In the genomic region with DNA sequence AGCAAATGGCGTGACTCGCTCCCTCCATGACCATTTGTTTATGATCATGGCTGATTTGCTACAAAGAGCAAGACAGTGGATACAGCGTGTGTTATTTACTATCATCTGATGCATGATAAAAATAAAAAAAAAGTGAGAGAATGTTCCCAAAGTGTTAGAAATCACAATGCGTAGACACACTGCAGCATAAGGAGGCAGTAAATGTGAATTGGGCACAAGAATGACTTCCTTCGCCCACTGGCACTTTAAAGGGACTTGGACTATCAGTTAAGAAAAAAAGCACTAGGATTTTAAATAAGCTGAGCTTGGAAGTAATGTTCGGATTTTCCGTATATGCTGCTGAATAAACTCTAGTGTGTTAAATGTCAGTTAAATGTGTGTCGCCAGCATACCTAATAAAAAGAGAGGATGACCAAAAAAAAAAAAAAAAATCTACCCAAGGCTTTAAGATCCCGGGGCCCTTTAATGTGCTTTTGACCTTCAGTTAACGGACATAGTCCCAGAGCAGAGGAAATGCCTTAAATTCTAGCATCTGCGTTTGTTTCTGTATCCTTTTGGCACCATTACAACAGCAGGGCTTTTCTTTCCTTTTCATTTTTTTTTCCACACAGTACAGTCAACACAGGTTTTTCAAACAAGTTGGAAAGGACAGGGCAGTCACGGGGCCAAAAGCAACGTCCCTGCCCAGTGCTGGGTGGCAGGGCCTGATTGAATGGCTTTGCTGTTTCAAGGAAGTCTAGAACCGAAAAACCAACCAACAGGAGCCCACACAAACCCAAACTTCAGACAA, we compare ENCODE assay signal across 10 mouse cellular contexts. TPM values are rescaled to one million over a fixed set of nuclear protein-coding genes. Genes with fewer than 3 reads are reported as not detected.
DNase-seq lines count a peak whose midpoint lies in the region; ATAC-seq lines count a peak whose summit lies in the region.
"Had no signal": no experiment of that assay in that cellular context is flagged by ENCODE, and none has a peak within 500 bp of the region (broad histone marks: within the 10 kb centered on the region; RNA-seq: fewer than 3 reads in every experiment).

No protein-coding gene starts in this region.

- 63% methylated on average over 14 of the region's 14 CpGs for WGBS in limb, embryonic 12.5 days
- 83% methylated on average over 14 of the region's 14 CpGs for WGBS in limb, embryonic 10.5 days
- WGBS in heart, embryonic 13.5 days: 64% methylated on average over 14 of the region's 14 CpGs
- WGBS in stomach, embryonic 16.5 days: 50% methylated on average over 14 of the region's 14 CpGs

- H3K9me3 ChIP-seq in limb, embryonic 12.5 days: no peaks in the 10 kb centered on the region
- H3K9me3 ChIP-seq in limb, embryonic 10.5 days (replicated peaks): no peaks in the 10 kb centered on the region
- H3K9me3 ChIP-seq in heart, embryonic 13.5 days: no peaks in the 10 kb centered on the region
- H3K9me3 ChIP-seq in stomach, embryonic 16.5 days (replicated peaks; ENCODE audit: control insufficient read depth, low read length): no peaks in the 10 kb centered on the region

- no peak for DNase-seq in limb, embryonic 10.5 days (ENCODE audit: low spot score)
- peak; percentile 52 to 73 for DNase-seq in kidney, postnatal 25 days
- DNase-seq in embryo, embryonic 11 days: no peak
- DNase-seq in left cerebral cortex, adult 11 months (ENCODE audit: low spot score): no peak

- H3K27ac ChIP-seq in limb, embryonic 12.5 days: peak overlapping the region; percentile 26; the same call in 1 of the 2 replicates
- no peak overlapping the region for H3K27ac ChIP-seq in limb, embryonic 10.5 days
- H3K27ac ChIP-seq in heart, embryonic 13.5 days (replicated peaks): peak overlapping the region; percentile 62
- peak overlapping the region; percentile 28; the same call in 1 of the 2 replicates for H3K27ac ChIP-seq in stomach, embryonic 16.5 days (ENCODE audit: low read length)
- H3K27ac ChIP-seq: macrophage had no signal

- H3K4me3 ChIP-seq in limb, embryonic 12.5 days (replicated peaks): no peak overlapping the region
- H3K4me3 ChIP-seq in limb, embryonic 10.5 days: no peak overlapping the region
- no peak overlapping the region for H3K4me3 ChIP-seq in heart, embryonic 13.5 days
- no peak overlapping the region for H3K4me3 ChIP-seq in stomach, embryonic 16.5 days (replicated peaks; ENCODE audit: low read length)

- no peak overlapping the region for H3K9ac ChIP-seq in limb, embryonic 12.5 days (replicated peaks)
- no peak overlapping the region for H3K9ac ChIP-seq in heart, embryonic 13.5 days
- no peak overlapping the region for H3K9ac ChIP-seq in stomach, embryonic 16.5 days (ENCODE audit: low read length)

- peaks cover 38% of the 10 kb centered on the region for H3K4me1 ChIP-seq in limb, embryonic 12.5 days (replicated peaks)
- peaks cover 24% of the 10 kb centered on the region for H3K4me1 ChIP-seq in limb, embryonic 10.5 days
- peaks cover 51% of the 10 kb centered on the region for H3K4me1 ChIP-seq in heart, embryonic 13.5 days
- H3K4me1 ChIP-seq in stomach, embryonic 16.5 days (ENCODE audit: control insufficient read depth, insufficient read depth, low read length): peaks cover 28% of the 10 kb centered on the region

- no peak overlapping the region for H3K4me2 ChIP-seq in limb, embryonic 12.5 days
- H3K4me2 ChIP-seq in heart, embryonic 13.5 days: no peak overlapping the region
- H3K4me2 ChIP-seq in stomach, embryonic 16.5 days (ENCODE audit: low read depth, low read length): no peak overlapping the region

- no peaks in the 10 kb centered on the region for H3K36me3 ChIP-seq in limb, embryonic 12.5 days
- no peaks in the 10 kb centered on the region for H3K36me3 ChIP-seq in limb, embryonic 10.5 days
- no peaks in the 10 kb centered on the region for H3K36me3 ChIP-seq in heart, embryonic 13.5 days
- no peaks in the 10 kb centered on the region for H3K36me3 ChIP-seq in stomach, embryonic 16.5 days (ENCODE audit: control insufficient read depth, insufficient read depth, low read length)

- ATAC-seq in limb, embryonic 12.5 days (ENCODE audit: insufficient number of reproducible peaks, insufficient read depth, low FRiP score, low TSS enrichment, low read depth): no peak
- no peak; the same call in 1 of the 2 replicates for ATAC-seq in heart, embryonic 13.5 days (ENCODE audit: extremely low read depth, insufficient number of reproducible peaks, low FRiP score, low TSS enrichment)
- peak; percentile 58; the same call in 1 of the 2 replicates for ATAC-seq in stomach, embryonic 16.5 days (ENCODE audit: insufficient read depth, low FRiP score)
- ATAC-seq in megakaryocyte-erythroid progenitor cell, adult 5-6 weeks (replicated peaks; ENCODE audit: low FRiP score, low TSS enrichment, poor library complexity, severe bottlenecking): no peak
- ATAC-seq: inflammation-experienced regulatory T-cells, adult 6 months had no signal

- no peaks in the 10 kb centered on the region for H3K27me3 ChIP-seq in limb, embryonic 12.5 days
- no peaks in the 10 kb centered on the region for H3K27me3 ChIP-seq in limb, embryonic 10.5 days (ENCODE audit: low read depth, poor library complexity, severe bottlenecking)
- H3K27me3 ChIP-seq in heart, embryonic 13.5 days (replicated peaks): no peaks in the 10 kb centered on the region
- H3K27me3 ChIP-seq in stomach, embryonic 16.5 days (ENCODE audit: control insufficient read depth, insufficient read depth, low read length): no peaks in the 10 kb centered on the region

RNA-seq across cellular contexts. Expression of gene Crim1, which starts 50.3 kb away (rescaled TPM):
- 5.5 and 5.6 TPM in 2 replicates for polyA plus RNA-seq in limb, embryonic 12.5 days (2016; fragmentation: Nextera tagmentation; extraction: Ambion mirVana)
- 1.8 and 2.2 TPM in 2 replicates for polyA plus RNA-seq in limb, embryonic 10.5 days (2016; fragmentation: Nextera tagmentation; extraction: Ambion mirVana)
- 2.1 and 2.2 TPM in 2 replicates for polyA plus RNA-seq in heart, embryonic 13.5 days (2015; fragmentation: Nextera tagmentation; extraction: Ambion mirVana)
- 3.5 and 3.9 TPM in 2 replicates for polyA plus RNA-seq in stomach, embryonic 16.5 days (2015; fragmentation: Nextera tagmentation; extraction: Ambion mirVana)
- total RNA-seq in megakaryocyte-erythroid progenitor cell, adult 5-6 weeks (2014; fragmentation: Nextera tagmentation): 5.0 and 18.9 TPM in 2 replicates
- 6.6 and 6.8 TPM in 2 replicates for total RNA-seq in megakaryocyte-erythroid progenitor cell, adult 5-6 weeks (2017)

Comparison
In these comparisons a context has a peak if more than half of its experiments do, and no peak if none do; other contexts are left out.
1. DNase-seq: peak in kidney, postnatal 25 days (2 of 2); none in limb, embryonic 10.5 days (single experiment), embryo, embryonic 11 days (single experiment) and left cerebral cortex, adult 11 months (single experiment).